Mouse (Mus musculus): Measurements from ENCODE around the gene Sstr2.

Gene Sstr2

DNA sequence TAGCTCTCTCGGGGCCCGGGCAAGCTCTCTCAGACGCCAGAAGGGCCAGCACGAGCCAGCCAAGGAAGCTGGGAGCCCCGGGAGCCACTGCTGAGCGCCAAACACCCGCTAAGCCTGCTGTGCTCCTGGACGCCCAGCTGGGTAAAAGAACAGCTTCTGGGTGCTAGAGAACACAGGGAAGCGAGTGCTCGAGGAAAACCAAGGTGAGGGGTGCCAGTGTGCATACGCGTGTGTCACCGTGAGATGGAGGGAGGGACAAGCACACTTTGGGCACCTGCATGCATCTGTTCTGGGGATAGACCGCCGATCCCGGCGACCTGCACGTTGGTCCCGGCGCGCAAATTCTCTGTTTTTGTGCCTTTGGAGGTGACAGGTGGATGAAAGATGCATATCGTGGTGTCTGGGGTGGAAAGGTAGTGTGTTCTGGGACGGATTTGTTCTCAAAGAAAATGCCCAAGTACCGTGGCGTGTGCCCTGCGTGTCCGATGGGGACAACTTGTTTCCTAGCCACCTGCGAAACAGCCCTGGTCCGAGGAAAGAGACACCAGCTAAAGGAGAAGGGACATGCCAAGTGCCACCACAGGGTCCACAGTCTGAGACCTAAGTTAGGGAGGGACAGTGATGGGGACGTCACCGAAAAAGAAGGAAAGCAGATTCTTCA, 408 bp downstream of the Sstr2 start:
- no peak for DNase-seq (ENCODE audit: low read depth, low spot score)

DNA sequence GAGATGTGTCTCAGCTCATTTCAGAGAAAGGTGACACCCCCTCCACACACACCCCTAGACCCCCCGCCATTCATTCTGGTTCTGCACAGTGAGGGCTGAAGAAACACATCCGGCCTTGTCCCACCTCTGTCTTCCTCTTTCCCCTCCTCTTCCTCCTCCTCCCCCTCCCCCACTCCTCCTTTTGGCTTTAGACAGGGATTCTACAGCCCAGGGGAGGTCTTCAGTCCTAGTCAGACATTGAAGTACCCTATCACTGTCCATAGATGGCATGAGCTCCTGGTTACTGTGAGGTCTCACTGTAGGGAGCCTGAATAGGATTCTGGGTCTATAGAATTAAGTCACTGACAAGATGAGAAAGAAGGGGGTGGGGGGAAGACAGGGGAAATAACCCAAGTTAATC, 1.9 kb downstream of the Sstr2 start:
- no peak for DNase-seq (ENCODE audit: low read depth, low spot score)

DNA sequence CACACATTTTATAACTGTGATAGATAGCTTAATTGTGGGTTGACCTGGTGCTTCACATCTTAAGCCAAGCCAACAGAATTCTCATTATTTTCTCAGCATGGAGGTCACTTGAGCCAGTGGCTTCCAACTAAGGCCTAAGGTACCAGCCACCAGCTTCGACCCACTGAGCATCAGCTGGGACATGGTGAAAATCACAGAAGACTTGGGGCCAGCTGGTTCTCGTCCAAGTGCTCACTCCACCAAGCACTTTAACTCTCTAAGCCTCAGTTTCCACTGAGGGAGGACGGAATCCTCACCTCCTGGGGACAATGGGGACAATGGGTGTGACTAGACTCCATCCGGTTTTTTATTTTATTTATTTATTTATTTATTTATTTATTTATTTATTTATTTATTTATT, 2.9 kb downstream of the Sstr2 start:
- DNase-seq (ENCODE audit: low read depth, low spot score) = no peak

DNA sequence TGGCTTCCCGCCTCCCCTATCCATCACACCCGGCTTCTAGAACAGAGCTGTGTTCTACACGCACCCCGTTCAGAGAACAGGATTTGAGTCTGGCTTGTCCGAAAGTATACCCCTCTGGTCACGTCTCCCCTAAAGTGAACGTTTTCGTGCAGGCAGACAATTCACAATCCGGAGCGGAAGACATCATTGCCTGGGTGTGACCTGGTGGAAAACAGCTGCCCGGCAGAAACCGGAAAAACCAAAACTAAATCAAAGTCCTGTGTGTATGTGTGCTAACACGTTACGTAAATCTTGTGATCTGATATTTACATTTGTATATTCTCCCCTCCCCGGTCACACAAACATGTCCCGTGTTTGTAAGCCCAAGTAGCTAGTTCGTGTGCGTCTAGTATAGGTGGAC, 6.3 kb downstream of the Sstr2 start:
- no peak for DNase-seq (ENCODE audit: low read depth, low spot score)

DNA sequence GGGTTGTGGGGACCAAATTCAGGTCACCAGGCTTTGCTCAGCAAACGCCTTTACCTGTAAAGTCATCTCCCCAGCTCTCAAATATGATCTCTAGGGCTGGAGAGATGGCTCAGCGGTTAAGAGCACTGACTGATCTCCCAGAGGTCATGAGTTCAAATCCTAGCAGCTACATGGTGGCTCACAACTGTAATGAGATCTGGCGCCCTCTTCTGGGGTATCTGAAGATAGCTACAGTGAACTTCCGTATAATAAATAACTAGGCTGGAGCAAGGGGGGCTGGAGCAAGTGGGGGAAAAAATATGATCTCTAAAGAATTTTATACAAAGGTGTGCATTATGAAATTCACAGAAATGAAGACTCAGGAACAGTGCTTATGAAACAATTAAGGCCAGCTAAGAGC, 8.6 kb downstream of the Sstr2 start:
- no peak for DNase-seq (ENCODE audit: low read depth, low spot score)

DNA sequence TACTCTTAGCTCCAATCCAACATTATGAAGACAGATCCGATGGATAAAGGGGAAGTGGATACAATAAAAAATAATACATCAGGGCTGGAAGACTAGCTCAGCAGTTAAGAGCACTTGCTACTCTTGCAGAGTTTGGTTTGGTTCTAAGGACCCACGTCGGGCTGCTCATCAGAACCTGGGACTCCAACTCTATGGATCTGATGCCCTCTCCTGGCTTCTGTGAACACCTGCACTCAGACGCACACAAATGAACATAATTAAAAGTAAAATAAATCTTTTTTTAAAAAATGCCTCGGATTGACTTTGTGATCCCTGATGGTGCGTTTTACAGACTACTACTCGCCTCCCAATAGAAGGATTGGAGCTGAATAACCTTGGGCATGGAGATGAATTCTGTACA, 11.5 kb downstream of the Sstr2 start:
- DNase-seq (ENCODE audit: low read depth, low spot score) = no peak

DNA sequence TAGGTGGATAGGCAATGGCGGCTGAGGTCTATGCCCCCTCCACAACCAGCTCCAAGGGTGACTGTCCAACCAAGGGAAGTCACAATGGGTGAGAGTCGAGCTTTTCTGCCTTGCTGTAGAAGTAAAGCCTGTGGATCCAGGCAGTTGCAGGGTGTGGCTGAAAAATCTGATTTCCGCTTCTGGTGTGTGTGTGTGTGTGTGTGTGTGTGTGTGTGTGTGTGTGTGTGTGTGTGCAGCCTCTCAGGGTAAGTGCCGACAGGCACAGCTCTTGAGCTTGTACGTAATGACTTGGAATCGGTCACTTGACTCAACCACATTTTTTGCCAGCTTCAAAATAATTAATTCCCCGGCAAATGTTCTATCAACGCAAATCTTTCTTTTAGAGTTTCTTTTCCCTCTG, 12.2 kb downstream of the Sstr2 start:
- no peak for DNase-seq (ENCODE audit: low read depth, low spot score)

DNA sequence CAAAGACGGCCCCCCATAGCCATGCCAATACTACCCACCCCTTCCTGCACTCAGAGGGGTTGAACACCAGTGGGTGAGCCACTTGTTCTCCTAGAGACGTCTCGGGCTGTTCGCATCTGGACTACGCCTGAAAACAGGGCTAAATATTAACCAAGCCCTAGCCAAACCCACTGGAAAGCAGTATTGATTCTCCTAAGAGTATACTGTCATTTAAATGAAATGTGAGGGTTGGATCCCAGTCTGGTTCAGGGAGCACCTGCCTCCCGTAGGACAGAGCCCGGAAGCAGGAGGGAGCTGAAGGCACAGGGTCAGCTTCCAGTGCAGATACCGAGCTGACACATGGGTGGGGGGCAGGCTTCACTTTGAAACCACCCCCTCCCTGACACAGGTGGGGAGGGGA, 12.7 kb downstream of the Sstr2 start:
- no peak for DNase-seq (ENCODE audit: low read depth, low spot score)

DNA sequence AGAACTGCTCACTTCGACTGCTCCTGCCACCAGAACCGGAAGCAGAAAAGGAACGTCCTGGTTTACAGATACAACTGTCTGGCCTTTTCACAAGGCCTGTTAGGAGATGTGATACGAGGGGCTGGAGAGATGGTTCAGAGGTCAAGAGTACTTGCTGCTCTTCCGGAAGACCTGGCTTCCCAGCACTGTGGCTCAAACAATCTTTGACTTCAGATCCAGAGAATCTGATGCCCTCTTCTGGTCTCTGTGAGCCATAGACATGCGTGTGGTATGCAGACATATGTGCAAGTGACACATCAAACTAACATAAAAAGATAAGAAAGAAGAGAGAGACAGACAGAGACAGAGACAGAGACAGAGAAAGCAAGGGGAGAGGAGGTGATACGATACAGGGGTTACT, 13.2 kb downstream of the Sstr2 start:
- DNase-seq (ENCODE audit: low read depth, low spot score) = no peak

DNA sequence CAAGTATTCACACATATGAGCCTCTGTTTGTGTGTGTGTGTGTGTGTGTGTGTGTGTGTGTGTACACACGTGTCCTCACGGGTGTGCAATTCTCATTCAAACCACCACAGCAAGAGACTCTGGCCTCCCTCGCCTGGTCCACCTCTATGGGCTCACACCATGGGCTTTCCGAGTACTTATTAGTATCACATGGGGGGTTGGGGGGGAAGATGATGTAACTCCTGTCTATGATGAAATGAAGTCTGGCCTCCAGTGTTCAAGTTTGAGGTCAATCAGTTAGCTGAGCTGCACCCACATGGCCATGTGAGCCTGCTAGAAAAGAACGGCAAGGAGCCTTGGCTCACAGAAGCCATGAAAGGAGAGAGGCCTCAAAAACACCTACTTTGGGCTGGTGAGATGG, 14.3 kb downstream of the Sstr2 start:
- DNase-seq (ENCODE audit: low read depth, low spot score) = no peak

DNA sequence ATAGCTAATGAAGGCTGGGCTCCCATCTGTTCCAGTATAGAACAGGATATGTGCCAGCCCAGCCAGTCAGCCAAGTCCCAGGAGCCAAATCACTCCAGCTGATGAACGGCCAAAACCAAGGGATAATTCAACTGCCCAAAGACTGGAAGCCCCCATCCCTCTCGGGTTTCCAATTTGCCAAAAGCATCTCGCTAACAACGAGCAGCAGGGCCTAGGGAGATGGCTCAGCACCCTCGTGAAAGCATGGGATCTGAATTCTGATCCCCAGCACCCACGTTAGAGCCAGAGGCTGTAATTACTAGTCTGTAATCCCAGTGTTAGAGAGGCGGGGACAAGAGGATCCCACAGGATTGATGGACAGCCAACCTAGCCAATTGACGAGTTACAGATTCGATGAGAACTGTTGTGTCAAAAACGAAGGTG, 15.6 kb downstream of the Sstr2 start:
- no peak for DNase-seq (ENCODE audit: low read depth, low spot score)

DNA sequence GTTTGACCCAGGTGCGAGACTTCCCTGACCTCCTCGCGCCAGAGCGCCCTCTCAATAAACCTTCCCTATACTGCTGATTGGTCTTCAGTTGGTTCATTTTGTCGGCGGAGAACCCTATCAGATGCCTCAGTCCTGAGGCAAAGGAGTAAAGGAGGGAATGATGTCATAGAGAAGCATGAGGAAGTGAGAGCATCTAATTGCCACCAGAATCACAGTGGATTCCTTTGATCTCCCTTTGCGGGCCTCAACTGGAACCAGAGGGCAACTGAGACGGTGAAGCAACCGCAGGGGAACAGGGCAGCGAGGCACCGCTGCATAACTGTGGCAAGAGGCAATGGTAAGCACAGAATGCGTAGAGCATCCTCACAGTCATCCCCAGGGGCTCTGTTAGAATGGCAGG, 19.5 kb downstream of the Sstr2 start:
- DNase-seq (ENCODE audit: low read depth, low spot score) = no peak

DNA sequence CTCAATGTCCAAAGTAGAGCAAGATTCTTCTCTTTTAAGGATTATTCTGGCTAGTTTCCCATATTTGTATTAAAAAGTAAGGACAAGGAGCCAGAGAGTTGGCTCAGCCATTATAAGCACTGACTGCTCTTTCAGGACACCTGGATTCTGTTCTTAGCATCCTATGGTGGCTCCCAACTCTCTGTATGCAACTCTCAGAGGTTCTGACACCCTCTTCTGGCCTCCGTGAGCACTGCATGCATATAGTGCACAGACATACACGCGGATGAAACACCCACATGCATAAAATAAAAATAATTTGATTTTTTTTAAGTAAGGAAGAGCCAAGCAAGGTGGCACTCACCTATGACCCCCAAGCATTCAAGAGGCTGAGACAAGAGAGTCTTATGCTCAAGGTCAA, 26.0 kb downstream of the Sstr2 start:
- no peak for DNase-seq (ENCODE audit: low read depth, low spot score)

DNA sequence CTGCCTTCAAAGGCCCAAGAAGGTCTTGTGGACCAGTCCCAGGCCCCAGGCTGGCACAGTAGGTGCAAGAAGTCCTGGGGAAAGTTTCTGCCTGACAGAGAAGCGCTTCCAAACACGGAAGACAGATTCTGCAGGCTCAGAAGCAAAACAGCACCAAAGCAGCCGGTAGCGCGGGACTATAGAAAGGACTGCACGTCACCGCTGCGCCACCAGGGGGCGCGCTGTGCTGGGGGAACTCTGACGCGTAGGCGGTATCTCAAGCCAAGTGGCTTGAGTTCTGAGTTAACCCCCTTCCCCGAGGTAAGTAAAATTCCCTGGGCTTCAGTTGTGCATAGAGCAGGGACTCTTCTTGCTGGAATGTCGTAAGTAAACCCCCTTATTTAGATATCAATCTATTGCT, 29.0 kb downstream of the Sstr2 start:
- no peak for DNase-seq (ENCODE audit: low read depth, low spot score)

DNA sequence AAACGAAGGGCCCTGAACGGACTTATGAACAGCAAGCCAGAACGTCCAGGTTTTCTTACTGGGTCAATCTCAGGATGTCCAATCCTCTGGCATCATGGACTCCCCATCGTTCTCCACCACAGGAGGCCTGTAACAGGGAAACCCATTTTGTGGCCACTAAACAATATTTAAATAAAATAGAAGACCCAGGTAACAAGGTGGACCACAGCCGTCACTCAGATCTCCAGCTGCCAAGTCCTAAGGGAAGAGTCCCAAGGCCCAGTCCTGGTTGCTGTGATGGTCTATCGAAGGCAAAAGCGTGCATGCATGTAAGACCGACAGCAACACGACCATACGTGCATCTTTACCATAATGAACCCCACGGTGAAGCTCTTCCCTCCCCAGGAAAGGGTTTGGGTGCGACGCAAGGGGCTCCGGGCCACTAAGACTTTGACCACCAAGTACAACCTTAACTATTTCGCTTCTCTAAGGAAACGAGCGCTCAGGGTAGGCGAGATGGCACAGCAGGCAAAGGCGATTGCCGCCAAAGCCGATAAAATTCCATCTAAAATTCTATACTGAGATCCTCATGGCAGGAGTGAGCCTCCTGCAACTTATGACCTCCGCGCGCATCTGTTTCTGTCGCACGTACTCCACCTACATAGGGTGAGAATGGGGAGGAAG, 29.7 kb downstream of the Sstr2 start, which contains the start of gene Cog1:
Gene Cog1 (plus strand): TSS at position 480 of the 663 bp plus-strand sequence.
- DNase-seq (ENCODE audit: low read depth, low spot score) = no peak

DNA sequence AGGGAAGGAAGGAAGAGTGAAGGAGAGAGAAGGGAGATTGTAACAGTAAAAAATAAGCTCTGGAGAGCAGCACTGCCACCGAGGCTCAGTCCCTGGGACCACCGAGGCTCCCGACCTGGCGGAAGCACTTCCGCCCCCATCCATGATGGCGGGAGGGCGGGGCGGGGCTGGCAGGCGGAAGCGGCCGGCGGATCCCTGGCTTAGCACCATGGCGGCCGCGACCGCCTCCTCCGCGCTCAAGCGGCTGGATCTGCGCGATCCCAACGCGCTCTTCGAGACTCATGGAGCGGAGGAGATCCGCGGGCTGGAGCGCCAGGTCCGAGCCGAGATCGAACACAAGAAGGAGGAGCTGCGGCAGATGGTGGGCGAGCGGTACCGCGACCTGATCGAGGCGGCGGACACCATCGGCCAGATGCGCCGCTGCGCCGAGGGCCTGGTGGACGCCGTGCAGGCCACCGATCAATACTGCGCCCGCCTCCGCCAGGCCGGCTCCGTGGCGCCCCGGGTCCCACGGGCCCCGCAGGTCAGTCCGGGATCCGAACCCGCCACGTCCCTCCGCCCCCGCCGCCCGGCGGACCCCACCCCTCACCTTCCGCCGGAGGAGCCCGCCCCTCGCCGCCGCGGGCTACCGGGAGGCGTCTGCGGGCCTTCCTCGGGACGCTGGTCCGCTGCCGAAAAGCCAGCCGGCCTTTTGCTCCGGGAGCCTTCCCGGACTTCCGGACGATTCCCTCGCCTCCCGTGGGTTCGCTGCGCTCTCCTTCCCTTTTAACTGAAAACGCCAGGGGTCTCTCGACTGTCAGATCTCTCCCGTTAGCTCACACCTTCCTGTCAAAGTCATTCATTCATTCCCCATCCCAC, 30.4 kb downstream of the Sstr2 start, which contains the start of gene Slc39a11:
Gene Slc39a11 (minus strand): TSS at position 727 of the 858 bp plus-strand sequence.
- DNase-seq (ENCODE audit: low read depth, low spot score) = no peak

DNA sequence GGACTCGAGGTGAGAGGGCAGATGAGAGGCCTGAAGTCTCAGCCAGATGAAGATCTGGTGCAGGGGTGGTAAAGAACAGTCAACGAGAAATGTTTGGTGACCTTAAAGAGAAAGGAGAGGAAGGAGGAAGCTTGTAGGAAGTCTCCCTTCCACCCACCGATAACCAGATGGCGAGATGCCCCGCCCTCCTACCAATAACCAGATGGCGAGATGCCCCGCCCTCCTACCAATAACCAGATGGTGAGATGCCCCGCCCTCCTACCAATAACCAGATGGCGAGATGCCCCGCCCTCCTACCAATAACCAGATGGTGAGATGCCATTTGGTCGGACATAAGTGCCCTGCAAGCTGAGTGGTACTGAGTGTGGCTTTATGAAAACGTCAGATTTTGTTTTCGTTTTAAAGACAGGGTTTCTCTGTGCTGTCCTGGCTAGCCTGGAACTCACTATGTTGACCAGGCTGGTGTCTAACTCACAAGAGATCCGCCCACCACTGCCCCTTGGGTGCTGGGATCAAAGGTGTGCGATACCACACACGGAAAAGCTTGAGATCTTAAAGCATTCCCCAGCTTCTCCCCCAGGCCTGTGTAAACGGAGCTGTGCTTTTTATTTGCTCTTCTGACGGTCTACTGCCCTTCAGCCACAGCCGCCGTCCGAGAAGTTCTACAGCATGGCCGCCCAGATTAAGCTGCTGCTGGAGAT, 32.2 kb downstream of the Sstr2 start:
- DNase-seq (ENCODE audit: low read depth, low spot score) = no peak

DNA sequence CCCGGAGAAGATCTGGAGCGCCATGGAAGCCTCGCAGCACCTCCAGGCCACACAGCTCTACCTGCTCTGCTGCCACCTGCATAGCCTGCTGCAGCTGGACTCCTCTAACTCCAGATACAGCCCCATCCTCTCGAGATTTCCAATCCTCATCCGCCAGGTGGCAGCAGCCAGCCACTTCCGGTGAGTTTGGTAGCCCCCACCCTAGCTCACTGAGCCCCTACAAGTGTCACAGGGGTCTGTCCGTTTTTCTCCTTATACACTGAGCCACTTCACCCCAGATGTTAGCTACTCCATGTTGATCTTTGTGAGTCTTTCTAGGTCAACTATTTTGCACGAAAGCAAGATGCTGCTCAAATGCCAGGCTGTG, 32.7 kb downstream of the Sstr2 start:
- DNase-seq (ENCODE audit: low read depth, low spot score) = no peak

DNA sequence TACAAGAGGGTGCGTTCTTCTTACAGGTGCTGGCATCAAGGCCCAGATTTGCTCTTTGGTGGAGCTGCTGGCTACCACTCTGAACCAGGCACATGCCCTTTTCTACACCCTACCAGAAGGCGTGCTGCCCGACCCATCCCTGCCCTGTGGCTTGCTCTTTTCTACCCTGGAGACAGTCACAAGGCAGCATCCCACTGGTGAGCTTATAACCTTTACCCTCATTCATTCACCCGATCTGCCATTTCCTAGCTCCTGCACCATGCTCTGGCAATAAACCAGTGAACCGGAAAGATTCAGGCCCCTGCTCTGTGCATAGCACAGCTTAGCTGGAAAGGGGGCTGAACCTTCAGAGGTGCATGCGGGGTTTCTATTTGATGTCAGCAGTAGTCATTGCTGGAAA, 33.4 kb downstream of the Sstr2 start:
- no peak for DNase-seq (ENCODE audit: low read depth, low spot score)

DNA sequence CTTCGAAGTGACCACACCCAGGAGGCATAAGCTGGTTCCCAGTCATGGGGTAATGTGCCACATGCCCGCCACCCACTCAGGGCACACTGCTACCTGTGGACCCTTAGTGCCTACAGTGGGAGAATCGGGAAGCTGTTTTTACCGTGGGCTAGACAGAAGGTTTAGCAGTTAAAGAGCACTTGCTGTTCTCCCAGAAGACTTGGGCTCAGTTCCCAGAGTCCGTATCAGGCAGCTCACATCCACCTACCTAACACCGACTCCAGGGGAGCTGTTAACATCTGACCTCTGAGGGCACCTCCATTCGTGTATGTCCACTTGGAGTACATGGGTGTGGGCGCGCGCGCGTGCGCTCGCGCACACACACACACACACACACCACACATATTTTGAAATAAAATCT, 35.0 kb downstream of the Sstr2 start:
- DNase-seq (ENCODE audit: low read depth, low spot score) = no peak

DNA sequence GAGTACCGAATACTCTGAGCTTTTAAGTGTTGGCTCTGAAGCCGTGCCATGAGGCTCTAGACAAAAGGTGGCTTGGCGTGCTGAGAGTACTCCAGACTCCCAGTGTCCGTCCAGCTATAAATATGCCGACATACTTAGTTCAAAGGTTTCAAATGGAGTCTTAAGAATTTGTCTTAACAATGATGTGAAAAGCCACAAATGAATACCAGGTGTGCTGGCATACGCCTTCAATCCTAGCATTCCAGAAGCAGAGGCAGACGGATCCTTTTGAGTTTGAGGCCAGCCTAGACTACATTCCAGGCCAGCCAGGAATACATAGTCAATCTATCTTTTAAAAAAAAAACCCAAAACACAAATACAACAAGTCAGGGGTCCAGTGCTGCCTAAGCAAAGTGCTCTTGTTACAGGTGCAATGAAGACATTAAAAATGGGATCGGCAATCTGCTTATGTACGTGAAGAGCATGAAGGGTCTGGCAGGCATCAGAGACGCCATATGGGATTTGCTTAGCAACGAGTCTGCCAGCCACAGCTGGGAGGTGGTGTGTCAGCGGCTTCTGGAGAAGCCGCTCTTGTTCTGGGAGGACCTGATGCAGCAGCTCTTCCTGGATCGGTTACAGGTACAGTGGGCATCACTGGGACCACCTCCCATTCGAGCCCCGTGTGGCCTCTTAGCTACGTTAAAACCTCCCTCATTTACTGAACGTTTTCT, 35.6 kb downstream of the Sstr2 start:
- no peak for DNase-seq (ENCODE audit: low read depth, low spot score)

All from brain, embryonic 18.5 days (tissue).